In the genomic region with DNA sequence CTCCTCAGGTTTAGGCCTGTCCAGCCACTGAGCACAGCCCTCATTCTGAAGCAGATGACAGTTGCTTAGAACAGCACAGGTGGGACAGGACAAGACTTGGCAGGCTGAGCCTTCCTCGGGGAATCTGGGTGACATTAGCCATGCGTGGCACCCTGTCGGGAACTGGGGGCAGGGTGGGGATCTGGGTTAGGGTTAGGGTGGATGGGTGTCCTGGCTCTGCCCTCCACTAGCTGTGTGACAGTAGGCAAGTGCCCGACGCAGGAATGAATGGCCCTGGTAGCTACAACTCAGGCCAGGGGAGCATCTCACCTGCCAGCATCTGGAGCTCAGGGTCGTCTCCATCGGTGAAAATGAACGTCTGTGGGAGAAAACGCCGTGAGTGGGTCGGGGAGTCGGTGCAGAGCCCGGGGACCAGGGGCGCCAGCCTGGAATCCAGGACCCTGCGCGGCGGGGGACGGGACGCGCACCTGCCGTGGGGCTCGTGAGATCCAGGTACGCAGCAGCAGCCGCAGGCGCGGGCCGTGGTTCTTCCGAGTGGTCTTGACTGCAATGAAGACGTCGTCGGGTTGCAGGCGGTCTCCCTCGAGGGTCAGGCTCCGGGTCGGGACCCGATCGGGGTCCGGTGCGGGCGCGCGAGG, we compare ENCODE assay signal across 8 mouse cellular contexts. TPM values are rescaled to one million over a fixed set of nuclear protein-coding genes. Genes with fewer than 3 reads are reported as not detected.
A peak's percentile ranks its signal among the peaks of the same experiment; 100 is the strongest.
DNase-seq lines count a peak whose midpoint lies in the region; ATAC-seq and TF ChIP-seq lines count a peak whose summit lies in the region.

No protein-coding gene starts in this region.

- H3K27ac ChIP-seq in layer of hippocampus, adult 2 months, result peak overlapping the region; percentile 95
- H3K27ac ChIP-seq in macrophage, result no peak overlapping the region

- peak overlapping the region; percentile 92 for H3K4me3 ChIP-seq in layer of hippocampus, adult 2 months
- peak overlapping the region; percentile 27 for H3K4me3 ChIP-seq in macrophage (ENCODE audit: inconsistent target)

- WGBS in macrophage (ENCODE audit: missing documents), result 6% methylated on average over 38 of the region's 42 CpGs

- H3K36me3 ChIP-seq in macrophage (ENCODE audit: inconsistent target), result peaks cover 16% of the 10 kb centered on the region; the same call in 1 of the 2 replicates

- no peak for DNase-seq in layer of hippocampus, adult 2 months (ENCODE audit: low spot score in 2 of 2)
- no peak for DNase-seq in layer of hippocampus, postnatal 10 days (ENCODE audit: low spot score in 2 of 2)
- peak; percentile 46 to 54 for DNase-seq in cerebellum, postnatal 10 days
- peak; percentile 28 for DNase-seq in heart, postnatal 4 days
- DNase-seq in gastrocnemius, postnatal 4 days (ENCODE audit: low spot score in 2 of 2), result no peak
- no peak for DNase-seq in thymus, adult 18-20 months

- no peak for TF ChIP-seq CTCF in layer of hippocampus, adult 2 months (conservative IDR thresholded peaks at IDR 0.05)

- ATAC-seq in megakaryocyte-erythroid progenitor cell, adult 5-6 weeks (replicated peaks; ENCODE audit: low FRiP score, low TSS enrichment, poor library complexity, severe bottlenecking), result no peak

- H3K79me2 ChIP-seq in macrophage (ENCODE audit: inconsistent target), result peaks cover 15% of the 10 kb centered on the region

RNA-seq across cellular contexts. Expression of gene Rfng, which starts 0.5 kb away (rescaled TPM):
- total RNA-seq in layer of hippocampus, adult 2 months (2021), result 10 to 100 TPM; 67.7 to 69.7 TPM
- 10 to 100 TPM; 89.5 to 91.8 TPM for total RNA-seq in layer of hippocampus, postnatal 10 days (2021)
- 10 to 100 TPM; 13.2 to 13.3 TPM for total RNA-seq in heart, postnatal 4 days (2021)
- 10 to 100 TPM in 8 of 26 experiments, 1 to 10 TPM in 18; 2.1 to 20.3 (median 7.0) TPM for total RNA-seq in macrophage (2018; cell fraction: chromatin; rRNA removed)
- total RNA-seq in macrophage (2018; cell fraction: cytosol; rRNA removed), result 10 to 100 TPM in 23 of 26 experiments, 1 to 10 TPM in 3; 8.8 to 18.0 (median 11.9) TPM
- total RNA-seq in macrophage (2018; cell fraction: nucleus; rRNA removed), result 10 to 100 TPM in 14 of 26 experiments, 1 to 10 TPM in 12; 4.2 to 24.9 (median 11.3) TPM
- 12.9 to 16.2 TPM (median 15.6 TPM) in 3 replicates for polyA plus RNA-seq in macrophage (2018)
- 10 to 100 TPM in 1 of 2 experiments, 1 to 10 TPM in 1; 8.3 to 10.9 TPM for total RNA-seq in gastrocnemius, postnatal 4 days (2021)
- 43.1 and 47.2 TPM in 2 replicates for total RNA-seq in megakaryocyte-erythroid progenitor cell, adult 5-6 weeks (2014; fragmentation: Nextera tagmentation)
- 4.8 and 9.5 TPM in 2 replicates for total RNA-seq in megakaryocyte-erythroid progenitor cell, adult 5-6 weeks (2017)

RNA-seq across cellular contexts. Expression of gene Gps1, which starts 0.5 kb away (rescaled TPM):
- total RNA-seq in layer of hippocampus, adult 2 months (2021), result 100 to 1,000 TPM; 150 to 153 TPM
- total RNA-seq in layer of hippocampus, postnatal 10 days (2021), result 100 to 1,000 TPM; 136 to 144 TPM
- 10 to 100 TPM; 73.0 to 78.0 TPM for total RNA-seq in heart, postnatal 4 days (2021)
- 10 to 100 TPM; 22.2 to 70.2 (median 44.4) TPM for total RNA-seq in macrophage (2018; cell fraction: chromatin; rRNA removed)
- 10 to 100 TPM; 31.5 to 47.0 (median 40.8) TPM for total RNA-seq in macrophage (2018; cell fraction: cytosol; rRNA removed)
- 10 to 100 TPM; 21.3 to 85.8 (median 33.8) TPM for total RNA-seq in macrophage (2018; cell fraction: nucleus; rRNA removed)
- polyA plus RNA-seq in macrophage (2018), result 31.8 to 85.4 TPM (median 49.9 TPM) in 3 replicates
- total RNA-seq in gastrocnemius, postnatal 4 days (2021), result 10 to 100 TPM; 67.1 to 70.9 TPM
- 107 TPM in 2 replicates for total RNA-seq in megakaryocyte-erythroid progenitor cell, adult 5-6 weeks (2014; fragmentation: Nextera tagmentation)
- 103 and 119 TPM in 2 replicates for total RNA-seq in megakaryocyte-erythroid progenitor cell, adult 5-6 weeks (2017)

RNA-seq across cellular contexts. Expression of gene Dus1l, which starts 12.7 kb away (rescaled TPM):
- 10 to 100 TPM; 45.6 to 46.2 TPM for total RNA-seq in layer of hippocampus, adult 2 months (2021)
- total RNA-seq in layer of hippocampus, postnatal 10 days (2021), result 10 to 100 TPM; 42.3 to 44.5 TPM
- total RNA-seq in heart, postnatal 4 days (2021), result 10 to 100 TPM; 34.0 to 37.5 TPM
- total RNA-seq in macrophage (2018; cell fraction: chromatin; rRNA removed), result 10 to 100 TPM; 15.6 to 84.1 (median 48.7) TPM
- total RNA-seq in macrophage (2018; cell fraction: cytosol; rRNA removed), result 10 to 100 TPM; 21.2 to 37.4 (median 31.3) TPM
- 10 to 100 TPM; 12.8 to 57.1 (median 31.4) TPM for total RNA-seq in macrophage (2018; cell fraction: nucleus; rRNA removed)
- polyA plus RNA-seq in macrophage (2018), result 17.1 to 33.6 TPM (median 26.6 TPM) in 3 replicates
- total RNA-seq in gastrocnemius, postnatal 4 days (2021), result 10 to 100 TPM; 37.8 TPM
- total RNA-seq in megakaryocyte-erythroid progenitor cell, adult 5-6 weeks (2014; fragmentation: Nextera tagmentation), result 150 TPM in 2 replicates
- 68.4 and 87.6 TPM in 2 replicates for total RNA-seq in megakaryocyte-erythroid progenitor cell, adult 5-6 weeks (2017)

RNA-seq across cellular contexts. Expression of gene Hmga1b, which starts 21.0 kb away (rescaled TPM):
- total RNA-seq in layer of hippocampus, adult 2 months (2021), result 10 to 100 TPM; 20.8 to 24.1 TPM
- total RNA-seq in layer of hippocampus, postnatal 10 days (2021), result 10 to 100 TPM; 18.7 to 22.2 TPM
- 10 to 100 TPM; 37.1 to 47.2 TPM for total RNA-seq in heart, postnatal 4 days (2021)
- 1 to 10 TPM in 22 of 26 experiments, under 1 TPM in 3, not detected in 1; 0.63 to 5.3 (median 2.2) TPM for total RNA-seq in macrophage (2018; cell fraction: chromatin; rRNA removed)
- total RNA-seq in macrophage (2018; cell fraction: cytosol; rRNA removed), result 10 to 100 TPM in 2 of 26 experiments, 1 to 10 TPM in 24; 2.5 to 11.0 (median 5.0) TPM
- 1 to 10 TPM in 20 of 26 experiments, under 1 TPM in 4, not detected in 2; 0.52 to 4.2 (median 1.6) TPM for total RNA-seq in macrophage (2018; cell fraction: nucleus; rRNA removed)
- 3.8 to 12.6 TPM (median 5.1 TPM) in 3 replicates for polyA plus RNA-seq in macrophage (2018)
- 10 to 100 TPM; 26.7 to 27.1 TPM for total RNA-seq in gastrocnemius, postnatal 4 days (2021)
- 2.5 and 12.0 TPM in 2 replicates for total RNA-seq in megakaryocyte-erythroid progenitor cell, adult 5-6 weeks (2014; fragmentation: Nextera tagmentation)
- 8.7 and 10.9 TPM in 2 replicates for total RNA-seq in megakaryocyte-erythroid progenitor cell, adult 5-6 weeks (2017)

RNA-seq across cellular contexts. Expression of gene Fasn, which starts 40.8 kb away (rescaled TPM):
- total RNA-seq in layer of hippocampus, adult 2 months (2021), result 100 to 1,000 TPM; 184 to 185 TPM
- 100 to 1,000 TPM; 286 to 320 TPM for total RNA-seq in layer of hippocampus, postnatal 10 days (2021)
- total RNA-seq in heart, postnatal 4 days (2021), result 10 to 100 TPM; 59.3 to 63.9 TPM
- total RNA-seq in macrophage (2018; cell fraction: chromatin; rRNA removed), result 10 to 100 TPM; 11.8 to 59.6 (median 33.3) TPM
- 10 to 100 TPM in 24 of 26 experiments, 1 to 10 TPM in 2; 8.4 to 36.1 (median 21.4) TPM for total RNA-seq in macrophage (2018; cell fraction: cytosol; rRNA removed)
- 100 to 1,000 TPM in 1 of 26 experiments, 10 to 100 TPM in 24, 1 to 10 TPM in 1; 8.1 to 116 (median 20.2) TPM for total RNA-seq in macrophage (2018; cell fraction: nucleus; rRNA removed)
- 20.8 to 45.3 TPM (median 23.6 TPM) in 3 replicates for polyA plus RNA-seq in macrophage (2018)
- 10 to 100 TPM; 48.6 to 49.9 TPM for total RNA-seq in gastrocnemius, postnatal 4 days (2021)
- 92.0 and 92.3 TPM in 2 replicates for total RNA-seq in megakaryocyte-erythroid progenitor cell, adult 5-6 weeks (2014; fragmentation: Nextera tagmentation)
- total RNA-seq in megakaryocyte-erythroid progenitor cell, adult 5-6 weeks (2017), result 27.2 and 34.0 TPM in 2 replicates

Comparison
In these comparisons a context has a peak if more than half of its experiments do, and no peak if none do; other contexts are left out.
1. DNase-seq: peak in cerebellum, postnatal 10 days (2 of 2) and heart, postnatal 4 days (single experiment); none in layer of hippocampus, adult 2 months (0 of 2), layer of hippocampus, postnatal 10 days (0 of 2), gastrocnemius, postnatal 4 days (0 of 2) and thymus, adult 18-20 months (0 of 2).